Mouse (Mus musculus): ENCODE measurements around the gene Gm9821.

Gene Gm9821

GRCm38 (mm10) chr2:91948151-91948509 lies 2.6 kb downstream of the Gm9821 start:
- no peak for DNase-seq (ENCODE audit: low spot score in 2 of 2)

GRCm38 (mm10) chr2:91948792-91949241 lies 3.3 kb downstream of the Gm9821 start:
- no peak for DNase-seq (ENCODE audit: low spot score in 2 of 2)

DNA sequence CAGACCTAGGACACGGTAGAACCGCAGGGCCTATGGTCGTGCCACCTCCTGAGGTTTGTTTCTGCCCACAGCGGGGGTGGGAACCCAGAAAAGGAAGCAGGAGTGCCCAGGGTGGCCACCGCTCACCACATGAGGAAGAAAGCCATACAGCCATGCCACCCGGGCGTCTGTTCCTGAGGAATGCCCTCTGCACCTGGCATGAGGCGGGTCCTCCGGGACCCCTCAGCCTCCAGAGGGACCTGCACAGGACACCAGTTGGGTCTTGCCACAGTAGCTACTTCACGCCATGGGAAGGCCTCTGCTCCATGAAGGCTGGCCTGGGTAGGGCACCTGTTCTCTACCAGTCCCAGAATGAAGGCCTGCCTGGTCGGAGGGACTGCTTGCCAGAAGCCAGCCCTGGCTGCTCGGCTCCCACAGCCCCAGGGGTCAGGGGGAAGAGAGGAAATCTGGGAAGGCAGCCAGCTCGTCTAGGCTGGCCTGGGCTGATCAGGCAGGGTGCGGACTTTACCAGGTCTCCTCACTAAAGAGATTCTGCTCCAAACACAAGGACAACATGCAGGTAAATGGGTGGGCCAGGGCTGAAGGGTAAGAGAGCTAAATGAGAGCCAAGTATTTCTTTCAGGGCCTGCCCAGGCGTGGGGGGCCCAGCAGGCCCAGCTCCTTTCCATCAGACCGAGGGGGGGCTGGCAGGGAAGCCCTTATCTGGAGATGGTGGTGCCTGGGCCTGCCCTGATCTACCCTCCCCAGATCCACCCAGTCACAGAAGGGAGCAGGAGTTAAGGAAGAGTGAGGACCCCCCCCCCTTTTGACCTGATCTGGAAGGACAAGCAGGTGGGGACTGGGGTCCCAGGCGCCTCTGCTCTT lies 4.1 kb downstream of the Gm9821 start:
- peak in 1 of 2 experiments; percentile 51 for DNase-seq (ENCODE audit: low spot score in 2 of 2)

GRCm38 (mm10) chr2:91950275-91951085 lies 5.0 kb downstream of the Gm9821 start:
- DNase-seq (ENCODE audit: low spot score in 2 of 2), result no peak

DNA sequence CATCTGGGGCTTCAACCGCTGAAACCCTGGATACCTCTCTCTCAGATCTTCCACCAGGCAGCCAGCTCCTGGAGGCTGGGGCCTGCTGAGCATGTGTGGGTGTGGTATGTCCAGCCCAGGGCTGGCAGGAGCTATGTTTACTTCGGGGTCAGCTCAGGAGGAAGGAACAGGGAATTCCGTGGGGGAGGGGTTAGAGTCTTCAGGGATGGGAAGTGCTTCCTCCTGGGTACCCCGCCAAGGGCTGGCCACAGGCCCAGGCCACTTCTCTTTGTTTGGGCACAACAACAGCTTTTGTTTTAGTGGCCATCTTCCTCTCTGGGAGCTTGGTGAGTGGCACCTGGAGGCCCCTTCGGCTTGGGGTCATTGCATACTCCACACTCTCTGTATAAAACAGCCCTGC lies 8.3 kb downstream of the Gm9821 start:
- DNase-seq (ENCODE audit: low spot score in 2 of 2), result no peak

DNA sequence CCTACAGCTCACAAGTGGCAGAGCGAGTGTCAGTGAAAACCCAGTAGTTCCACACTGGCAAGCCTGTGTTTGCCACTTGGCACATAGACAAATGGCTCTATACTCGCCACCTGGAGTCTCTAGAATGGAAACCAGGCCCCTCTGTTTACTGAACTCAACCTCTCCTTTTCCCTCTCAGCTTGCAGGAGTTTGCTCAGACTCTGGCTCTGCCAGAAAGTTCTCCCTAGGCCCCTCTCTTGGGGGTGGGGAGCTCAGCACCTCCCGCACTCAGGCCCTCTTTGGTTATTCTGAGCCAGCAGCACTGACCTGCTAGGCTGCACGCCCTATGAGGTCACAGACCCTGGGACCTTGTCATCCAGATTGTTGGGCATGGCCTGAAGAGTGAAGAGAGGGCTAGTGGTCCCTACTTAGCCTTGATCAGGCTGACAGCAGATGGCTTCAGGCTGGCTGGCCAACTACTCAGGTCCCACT lies 9.7 kb downstream of the Gm9821 start:
- no peak for DNase-seq (ENCODE audit: low spot score in 2 of 2)

DNA sequence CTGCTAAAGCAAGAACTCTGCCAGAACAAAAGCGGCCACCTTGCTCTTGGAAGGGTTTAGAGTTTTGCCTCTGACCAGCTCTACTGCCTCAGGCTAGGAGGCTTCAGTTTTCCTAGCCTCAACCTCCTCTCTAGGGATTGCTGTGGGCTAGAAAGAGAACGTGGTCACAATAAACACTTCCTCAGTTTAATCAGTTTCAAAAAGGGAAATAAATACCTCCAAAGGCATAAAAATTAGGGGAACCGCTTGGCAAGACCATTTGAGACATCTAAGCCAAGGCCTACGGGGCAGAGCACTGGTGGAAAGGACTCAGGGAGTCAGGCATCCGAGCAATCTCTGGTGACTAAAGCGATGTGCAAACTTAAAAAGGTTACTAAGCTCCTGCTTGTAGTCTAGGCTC lies 10.4 kb downstream of the Gm9821 start:
- DNase-seq (ENCODE audit: low spot score in 2 of 2), result no peak

DNA sequence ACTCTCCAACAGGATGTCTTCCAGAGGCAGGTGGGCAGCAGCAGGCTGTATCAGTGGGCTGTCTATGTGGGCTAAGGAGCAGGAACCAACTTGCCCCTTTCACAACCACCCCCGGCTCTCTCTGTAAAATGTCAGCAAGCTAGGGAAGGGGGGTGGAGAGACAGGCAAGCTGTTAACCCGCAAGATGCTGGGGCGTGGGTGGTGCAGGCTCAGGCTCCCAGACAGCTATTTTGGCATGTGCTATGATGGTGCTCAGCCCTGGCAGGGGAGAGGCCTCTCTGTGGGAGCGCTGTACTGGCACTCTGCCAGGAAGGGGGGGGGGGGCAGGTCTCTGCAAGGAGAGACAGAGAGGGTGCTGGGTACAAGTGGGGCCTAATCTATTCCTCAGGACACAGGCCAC lies 11.6 kb downstream of the Gm9821 start:
- peak; percentile 88 to 94 for DNase-seq (ENCODE audit: low spot score in 2 of 2)

GRCm38 (mm10) chr2:91958049-91958448 lies 12.5 kb downstream of the Gm9821 start:
- no peak for DNase-seq (ENCODE audit: low spot score in 2 of 2)

DNA sequence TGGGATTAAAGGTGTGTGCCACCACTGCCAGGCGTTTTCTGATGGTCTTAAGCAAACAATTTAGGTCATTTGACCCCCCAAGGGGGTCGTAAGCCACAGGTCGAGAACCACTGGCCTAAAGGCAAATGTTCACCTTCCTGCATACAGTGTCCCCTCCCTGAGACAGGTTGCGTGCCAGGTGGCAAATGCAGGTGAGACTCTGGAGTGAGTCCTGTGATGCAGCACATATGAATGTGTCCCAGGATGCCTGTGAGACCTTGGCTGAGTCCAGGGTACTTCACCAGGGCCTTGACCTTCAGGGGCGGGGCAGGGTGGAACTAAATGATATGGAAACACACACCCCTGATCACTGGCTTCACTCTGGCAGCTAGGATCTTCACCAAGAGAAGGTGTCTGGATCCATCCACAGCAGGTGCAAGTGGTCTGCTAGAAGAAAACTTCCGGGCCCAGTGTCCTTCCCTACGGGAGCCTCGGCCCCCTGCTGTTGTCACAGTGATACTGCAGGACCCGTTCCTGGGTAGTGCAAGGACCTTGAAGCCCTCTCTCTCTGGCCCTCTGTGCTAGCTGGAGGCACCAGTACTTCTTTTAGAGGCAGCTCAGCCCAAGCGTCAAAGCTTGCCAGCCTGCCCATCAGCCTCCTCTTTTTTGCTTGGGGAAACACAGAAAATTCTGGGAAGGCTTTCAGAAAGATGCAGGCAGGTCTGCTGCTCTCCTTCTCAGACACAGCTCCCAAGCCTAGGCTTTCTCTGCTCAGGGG lies 13.4 kb downstream of the Gm9821 start:
- peak in 1 of 2 experiments; percentile 76 for DNase-seq (ENCODE audit: low spot score in 2 of 2)

- DNase-seq (ENCODE audit: low spot score in 2 of 2), result no peak
Observed at GRCm38 (mm10) chr2:91959544-91960410, 14.3 kb downstream of the Gm9821 start.

DNA sequence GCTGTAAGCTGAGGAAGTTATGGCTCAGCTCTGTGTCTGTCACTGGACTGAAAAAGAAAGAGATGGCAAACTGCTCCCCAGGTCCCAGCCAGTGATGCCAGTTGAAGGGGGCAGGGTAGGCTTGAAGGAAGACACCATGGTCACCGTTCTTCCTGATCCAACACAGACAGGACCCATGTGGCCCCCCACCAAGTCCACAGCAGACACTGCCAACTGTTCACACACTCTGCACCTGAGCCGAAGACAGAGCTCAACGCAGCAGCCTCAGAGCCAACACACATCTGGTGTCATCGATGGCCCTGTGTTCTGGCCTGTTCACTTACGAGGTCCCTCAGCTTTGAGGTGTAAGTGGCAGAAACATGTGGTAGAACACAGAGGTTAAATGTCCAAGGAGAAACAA lies 15.0 kb downstream of the Gm9821 start:
- no peak for DNase-seq (ENCODE audit: low spot score in 2 of 2)

- DNase-seq (ENCODE audit: low spot score in 2 of 2), result no peak
Observed at GRCm38 (mm10) chr2:91961901-91962761, 16.6 kb downstream of the Gm9821 start.

DNA sequence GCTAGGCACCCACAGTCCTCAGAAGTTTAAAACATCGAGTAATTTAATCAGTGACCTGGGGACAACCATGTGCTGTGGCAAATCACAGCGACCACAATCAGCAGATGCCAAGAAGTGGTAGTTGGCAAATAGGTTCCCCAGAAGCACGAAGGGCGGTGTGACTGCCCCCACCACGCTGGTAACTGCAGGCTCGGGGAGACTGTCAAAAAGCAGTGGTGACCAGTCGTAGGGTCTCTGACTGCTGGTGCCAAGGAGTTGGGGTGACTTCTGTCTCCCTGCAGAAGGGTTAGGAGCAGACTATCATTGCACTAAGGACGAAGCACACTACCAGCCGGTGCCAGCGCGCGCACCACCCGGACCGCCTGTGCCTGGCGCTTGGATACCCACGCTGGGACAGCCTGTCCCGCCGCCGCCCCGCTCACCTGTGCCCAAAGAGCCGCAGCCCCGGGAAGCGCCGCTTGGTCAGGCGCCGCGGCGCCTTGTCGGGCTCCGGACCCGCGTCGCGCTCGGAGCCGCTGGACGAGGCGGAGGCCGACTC lies 17.4 kb downstream of the Gm9821 start:
- DNase-seq (ENCODE audit: low spot score in 2 of 2), result no peak

GRCm38 (mm10) chr2:91963443-91963932 lies 18.0 kb downstream of the Gm9821 start:
- DNase-seq (ENCODE audit: low spot score in 2 of 2), result peak; percentile 94 to 95

DNA sequence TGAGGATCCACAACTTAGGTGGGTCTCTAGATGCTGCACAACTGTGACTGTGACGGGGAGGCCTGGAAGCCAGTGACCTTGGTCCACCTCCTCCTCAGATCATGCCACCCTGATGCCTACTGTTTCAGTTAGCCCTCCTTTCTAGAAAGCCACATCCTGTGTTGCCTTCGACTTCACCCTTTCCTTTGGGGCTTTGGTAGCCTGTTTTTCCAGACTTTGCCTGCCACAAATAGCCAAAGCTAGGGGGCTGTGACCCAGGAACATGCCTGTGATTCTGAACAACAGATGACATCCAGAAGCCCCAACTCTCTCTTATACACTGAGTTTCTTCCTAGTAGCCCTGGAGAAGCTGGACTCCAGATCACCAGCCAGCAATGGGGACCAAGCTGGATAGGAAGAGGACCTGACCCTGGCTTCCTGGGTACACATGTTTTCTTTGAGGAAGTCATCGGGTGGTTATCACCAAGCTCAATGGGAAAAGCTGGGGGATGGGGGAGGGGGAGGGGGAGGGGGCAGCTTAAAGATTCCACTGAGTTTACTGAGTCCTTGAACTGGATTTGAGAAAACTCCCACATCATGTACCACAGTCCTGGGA lies 19.2 kb downstream of the Gm9821 start:
- DNase-seq (ENCODE audit: low spot score in 2 of 2), result no peak

DNA sequence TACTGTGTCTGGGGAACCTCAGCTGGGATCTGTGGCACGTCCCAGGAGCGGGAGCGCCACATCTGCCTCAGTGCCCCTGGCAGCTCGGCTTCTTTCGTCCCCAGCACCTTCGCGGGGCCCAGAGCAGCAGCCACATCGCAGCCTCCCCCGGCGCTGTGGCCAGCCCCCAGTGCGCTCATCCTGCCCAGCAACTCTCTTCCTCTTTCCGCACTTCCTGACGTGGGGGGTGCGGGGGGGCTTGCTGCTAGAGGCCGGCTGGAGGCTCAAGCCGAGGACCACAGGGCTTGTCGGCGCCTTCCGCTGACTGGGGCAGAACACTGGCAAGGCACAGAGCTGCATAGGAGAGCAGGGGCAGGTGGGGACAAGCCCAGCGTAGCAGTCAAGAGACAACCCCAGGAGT lies 19.9 kb downstream of the Gm9821 start:
- peak in 1 of 2 experiments; percentile 71 for DNase-seq (ENCODE audit: low spot score in 2 of 2)

DNA sequence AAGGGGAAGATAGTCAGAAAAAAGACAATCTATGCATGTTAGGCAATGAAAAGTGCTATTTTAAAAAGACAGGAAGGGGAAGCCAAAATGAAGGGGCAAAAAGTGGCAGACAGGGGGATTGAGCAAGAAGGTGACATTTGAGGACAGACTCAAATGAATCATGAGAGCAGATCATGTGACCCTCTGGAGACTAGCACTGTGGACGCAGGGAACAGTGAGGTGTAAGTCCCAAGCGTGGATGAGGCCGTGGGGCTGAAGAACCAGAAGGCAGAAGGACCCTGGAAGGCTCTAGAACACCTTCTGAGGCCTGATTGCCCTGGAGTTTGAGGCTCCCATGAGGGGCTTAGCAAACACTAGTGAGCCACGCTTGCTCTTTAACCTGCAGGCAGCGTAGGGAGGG lies 20.9 kb downstream of the Gm9821 start:
- no peak for DNase-seq (ENCODE audit: low spot score in 2 of 2)

GRCm38 (mm10) chr2:91967962-91968361 lies 22.5 kb downstream of the Gm9821 start:
- DNase-seq (ENCODE audit: low spot score in 2 of 2), result no peak

Data from right cerebral cortex, postnatal 10 days (tissue).